Mouse (Mus musculus) gastrocnemius, postnatal 14 days (tissue): ENCODE data around the gene Uchl3. TPM values are rescaled to one million over a fixed set of nuclear protein-coding genes. Genes with fewer than 3 reads are reported as not detected.

Experiments
- total RNA-seq, 2 experiments: library from RNA; stranded (reverse); gene quantifications; 2 replicates each; pipeline ENCODE4 v1.2.3; 2021

The Uchl3 gene
- total RNA-seq, 2 experiments from 2014 or later = 33.6 to 36.4 TPM

Other genes with a start within 250 kb of the Uchl3 start
- gene Tbc1d4, start 44.8 kb upstream of the Uchl3 start, total RNA-seq = 10 to 100 TPM; 22.1 to 26.2 TPM
- 10 to 100 TPM; 17.9 to 21.4 TPM for gene Commd6, start 13.3 kb upstream of the Uchl3 start, total RNA-seq
- gene Gm9922, start 75.8 kb downstream of the Uchl3 start, total RNA-seq = not detected
- 10 to 100 TPM; 71.4 to 72.6 TPM for gene Lmo7, start 76.0 kb downstream of the Uchl3 start, total RNA-seq